Mouse (Mus musculus) midbrain, postnatal 0 days (tissue): ENCODE measurements at regions not wholly inside any gene's neighbourhood (a gene's known extent, or its start where the extent isn't known, plus 50 kb on each side); places are given as distances from the start of the nearest gene placed in this dataset.
"Not testable (repeated sequence)": the region's sequence is repeated elsewhere in the genome, so short reads cannot be mapped to it uniquely, and the experiment has no call there.

Experiments used
- ATAC-seq: fragments of 200-750 bp; cut with Nextera tagmentation; 2 replicates; pipeline ENCODE4 v1.8.0; 2017; ENCODE audit warnings: moderate number of reproducible peaks, mild to moderate bottlenecking, moderate TSS enrichment, moderate library complexity; ENCODE audit not compliant: low FRiP score
- DNase-seq: peaks from one replicate; pipeline ENCODE4 v3.0.0-alpha.2; 2015; ENCODE audit warnings: low spot score
- H3K27ac ChIP-seq: fragments of 300-500 bp; sonication (generic); 2 replicates; pipeline ENCODE4 v1.5.1; 2014; ENCODE audit warnings: low read depth, mild to moderate bottlenecking, low read length, mixed read lengths
- H3K27me3 ChIP-seq: fragments of 300-500 bp; sonication (generic); 2 replicates; pipeline ENCODE4 v1.6.1; 2014; ENCODE audit warnings: low read length, control low read depth, mixed read lengths; ENCODE audit not compliant: insufficient read depth
- H3K36me3 ChIP-seq: fragments of 300-500 bp; sonication (generic); 2 replicates; pipeline ENCODE4 v1.6.1; 2014; ENCODE audit warnings: low read length, control low read depth, mixed read lengths; ENCODE audit not compliant: insufficient read depth
- H3K4me1 ChIP-seq: fragments of 300-500 bp; sonication (generic); 2 replicates; pipeline ENCODE4 v1.6.1; 2014; ENCODE audit warnings: mild to moderate bottlenecking, control low read depth, antibody characterized with exemption, low read length, mixed read lengths; ENCODE audit not compliant: insufficient read depth
- H3K4me2 ChIP-seq: fragments of 300-500 bp; sonication (generic); 2 replicates; pipeline ENCODE4 v1.6.1; 2014; ENCODE audit warnings: low read depth, mild to moderate bottlenecking, low read length, mixed read lengths; ENCODE audit not compliant: poor library complexity, severe bottlenecking
- H3K4me3 ChIP-seq: fragments of 300-500 bp; sonication (generic); 2 replicates; pipeline ENCODE4 v1.5.1; 2014; ENCODE audit warnings: low read depth, mild to moderate bottlenecking, low read length, moderate library complexity
- H3K9ac ChIP-seq: fragments of 300-500 bp; sonication (generic); replicated peaks from 2 replicates; pipeline ENCODE4 v1.6.1; 2014; ENCODE audit warnings: mild to moderate bottlenecking, low read length, moderate library complexity, mixed read lengths; ENCODE audit not compliant: poor library complexity, severe bottlenecking
- H3K9me3 ChIP-seq: fragments of 300-500 bp; sonication (generic); 2 replicates; pipeline ENCODE4 v1.6.1; 2016; ENCODE audit warnings: low read length, control low read depth
- CTCF ChIP-seq: IDR thresholded peaks from 2 replicates; pipeline ENCODE4 v1.5.1; 2016; ENCODE audit warnings: antibody characterized with exemption, mild to moderate bottlenecking
- WGBS: fragments of 180-500 bp; shearing (Covaris S2); extraction: QIAGEN DNeasy Blood & Tissue Kit; methylation state at CpG from one replicate; pipeline ENCODE4 v1.1.7; 2014; 5-methylcytosine and 5-hydroxymethylcytosine counted together

DNA sequence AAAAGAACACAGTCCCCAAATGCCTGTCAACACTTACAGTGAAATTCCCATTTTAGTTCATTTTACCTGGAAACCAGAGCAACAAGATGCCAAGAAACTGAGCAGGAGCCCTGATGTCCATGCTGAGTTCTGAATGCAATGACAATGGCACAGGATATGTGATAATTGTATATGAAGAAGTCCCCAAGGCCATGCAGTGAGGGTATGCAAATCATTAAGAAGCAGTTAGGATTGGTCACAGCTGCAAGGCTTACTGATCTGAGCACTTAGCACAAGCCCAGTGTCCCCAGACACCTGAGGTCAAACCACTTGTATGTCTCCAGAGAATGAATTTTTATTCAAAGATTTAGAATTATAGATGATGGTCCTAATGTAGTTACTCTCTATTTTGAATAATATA lies 419.0 kb upstream of the Tacstd2 start:
- not testable (repeated sequence) for ATAC-seq, H3K36me3 ChIP-seq

DNA sequence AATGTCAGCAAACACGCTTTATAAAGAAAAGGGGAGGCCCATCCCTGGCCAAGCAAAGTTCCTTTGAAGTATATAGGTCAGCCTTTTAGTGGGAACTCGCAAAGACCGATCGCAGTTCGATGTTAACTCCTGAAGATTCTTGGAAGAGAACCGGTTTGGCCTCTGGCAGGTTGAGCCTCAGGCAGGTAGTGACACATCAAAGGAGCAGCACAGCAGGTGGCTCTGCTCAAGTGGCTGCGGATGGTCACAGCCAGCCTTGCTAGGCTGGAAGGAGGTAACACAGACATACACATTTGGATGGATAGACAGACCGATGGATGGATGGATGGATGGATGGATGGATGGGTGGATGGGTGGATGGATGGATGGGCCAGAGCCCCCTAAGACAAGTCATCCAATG lies 395.9 kb upstream of the Tacstd2 start:
- H3K4me3 ChIP-seq, result not testable (repeated sequence)

More for the DNA sequence above, 419.0 kb upstream of the Tacstd2 start:
- H3K4me1 ChIP-seq, H3K4me3 ChIP-seq, H3K9ac ChIP-seq, H3K27ac ChIP-seq, DNase-seq, H3K27me3 ChIP-seq, H3K9me3 ChIP-seq, H3K4me2 ChIP-seq: not testable (repeated sequence)

DNA sequence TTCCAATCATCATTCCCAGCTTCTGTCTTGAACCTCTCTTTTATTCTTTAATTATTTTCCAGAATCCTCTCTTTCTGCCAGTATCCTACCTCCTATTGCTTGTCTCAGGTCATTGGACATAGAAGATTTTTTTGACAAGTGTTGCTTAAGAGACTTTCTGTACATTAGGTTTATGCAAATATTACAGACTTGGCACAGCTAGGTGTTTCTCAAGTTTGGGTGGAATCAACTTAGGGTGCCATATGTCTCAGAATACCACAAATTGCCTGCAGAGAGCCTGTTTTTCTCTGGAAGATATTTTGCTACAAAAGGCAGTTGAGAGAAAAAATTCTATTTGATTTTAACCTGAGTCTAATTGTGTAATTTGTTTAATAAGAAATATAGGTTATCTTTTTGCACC lies 386.9 kb upstream of the Tacstd2 start:
- H3K4me3 ChIP-seq, result no peak overlapping the region
- no peaks in the 10 kb centered on the region for H3K9me3 ChIP-seq
- DNase-seq, result no peak
- H3K27me3 ChIP-seq, result no peaks in the 10 kb centered on the region
- ATAC-seq, result no peak
- H3K27ac ChIP-seq, result no peak overlapping the region
- no peak overlapping the region for H3K4me2 ChIP-seq
- H3K36me3 ChIP-seq, result no peaks in the 10 kb centered on the region
- H3K4me1 ChIP-seq, result no peaks in the 10 kb centered on the region
- H3K9ac ChIP-seq, result no peak overlapping the region
- TF ChIP-seq CTCF, result no peak

More for the DNA sequence above, 395.9 kb upstream of the Tacstd2 start:
- not testable (repeated sequence) for H3K4me1 ChIP-seq, H3K4me2 ChIP-seq, H3K9ac ChIP-seq, DNase-seq, H3K9me3 ChIP-seq, H3K27me3 ChIP-seq, H3K27ac ChIP-seq, H3K36me3 ChIP-seq, ATAC-seq
- 49% methylated on average over 8 of the region's 8 CpGs for WGBS

DNA sequence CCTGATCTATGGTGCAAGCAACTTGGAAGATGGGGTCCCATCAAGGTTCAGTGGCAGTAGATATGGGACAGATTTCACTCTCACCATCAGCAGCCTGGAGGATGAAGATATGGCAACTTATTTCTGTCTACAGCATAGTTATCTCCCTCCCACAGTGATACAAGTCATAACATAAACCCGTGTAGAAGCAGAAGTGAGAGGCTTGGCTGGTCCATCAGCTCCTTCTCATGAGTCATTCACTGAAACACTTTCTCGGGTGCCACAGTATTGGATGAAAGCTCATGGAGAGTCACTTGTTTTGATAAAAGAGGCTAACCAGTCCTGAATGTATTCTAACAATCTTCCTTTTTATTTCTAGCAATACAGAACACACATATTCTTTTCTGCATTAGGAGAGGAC lies 378.3 kb upstream of the Tacstd2 start:
- H3K9me3 ChIP-seq, result no peaks in the 10 kb centered on the region
- no peak overlapping the region for H3K9ac ChIP-seq
- no peak overlapping the region for H3K4me3 ChIP-seq
- no peak overlapping the region for H3K4me2 ChIP-seq
- H3K27me3 ChIP-seq, result no peaks in the 10 kb centered on the region
- TF ChIP-seq CTCF, result no peak
- no peak overlapping the region for H3K27ac ChIP-seq
- H3K36me3 ChIP-seq, result no peaks in the 10 kb centered on the region
- DNase-seq (no peak), ATAC-seq (no peak)
- no peaks in the 10 kb centered on the region for H3K4me1 ChIP-seq
- WGBS, result 71% methylated on average over 2 of the region's 2 CpGs

DNA sequence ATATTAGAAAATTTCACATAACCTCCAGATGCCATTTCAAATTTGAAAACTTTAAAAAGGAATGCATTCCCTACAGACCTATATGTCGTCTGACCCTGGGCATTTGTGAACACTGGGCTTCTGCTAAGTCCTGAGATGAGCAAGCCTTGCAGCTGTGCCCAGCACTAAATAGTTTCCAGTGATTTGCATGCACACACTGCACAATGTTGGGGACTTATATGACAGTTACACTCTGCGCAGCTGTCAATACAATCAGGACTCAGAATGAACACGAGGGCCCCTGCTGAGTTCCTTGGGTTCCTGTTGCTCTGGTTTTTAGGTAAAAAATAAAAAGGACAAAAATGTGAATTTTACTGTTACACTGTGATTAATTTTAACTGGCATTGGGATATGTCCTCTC lies 377.7 kb upstream of the Tacstd2 start:
- Histone ChIP-seq H3K4me2 (no peak overlapping the region), H3K9me3 (no peaks in the 10 kb centered on the region), H3K27ac (no peak overlapping the region), H3K4me3 (no peak overlapping the region), H3K36me3 (no peaks in the 10 kb centered on the region), H3K4me1 (no peaks in the 10 kb centered on the region), H3K27me3 (no peaks in the 10 kb centered on the region), H3K9ac (no peak overlapping the region)
- DNase-seq (no peak), ATAC-seq (no peak)
- no peak for TF ChIP-seq CTCF
- WGBS, result 62% methylated on average over 3 of the region's 3 CpGs

DNA sequence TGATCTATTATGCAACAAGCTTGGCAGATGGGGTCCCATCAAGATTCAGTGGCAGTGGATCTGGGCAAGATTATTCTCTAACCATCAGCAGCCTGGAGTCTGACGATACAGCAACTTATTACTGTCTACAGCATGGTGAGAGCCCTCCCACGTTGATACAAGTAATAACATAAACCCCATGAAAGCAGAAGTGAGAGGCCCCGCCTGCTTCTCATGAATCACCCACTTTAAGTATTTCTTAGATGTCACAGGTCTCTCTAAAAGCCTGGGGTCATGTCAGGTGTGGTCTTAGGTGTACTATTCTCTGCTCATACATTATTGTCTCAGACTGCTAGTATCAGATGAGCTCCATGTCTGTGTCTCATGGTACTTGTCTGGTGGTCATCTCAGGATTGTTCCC lies 360.9 kb upstream of the Tacstd2 start:
- 73% methylated on average over 3 of the region's 3 CpGs for WGBS
- H3K4me1 ChIP-seq, result no peaks in the 10 kb centered on the region
- no peak overlapping the region for H3K9ac ChIP-seq
- no peaks in the 10 kb centered on the region for H3K36me3 ChIP-seq
- H3K27ac ChIP-seq, result no peak overlapping the region
- no peaks in the 10 kb centered on the region for H3K9me3 ChIP-seq
- no peak overlapping the region for H3K4me2 ChIP-seq
- H3K27me3 ChIP-seq, result no peaks in the 10 kb centered on the region
- no peak overlapping the region for H3K4me3 ChIP-seq
- ATAC-seq (no peak), DNase-seq (no peak)
- no peak for TF ChIP-seq CTCF

DNA sequence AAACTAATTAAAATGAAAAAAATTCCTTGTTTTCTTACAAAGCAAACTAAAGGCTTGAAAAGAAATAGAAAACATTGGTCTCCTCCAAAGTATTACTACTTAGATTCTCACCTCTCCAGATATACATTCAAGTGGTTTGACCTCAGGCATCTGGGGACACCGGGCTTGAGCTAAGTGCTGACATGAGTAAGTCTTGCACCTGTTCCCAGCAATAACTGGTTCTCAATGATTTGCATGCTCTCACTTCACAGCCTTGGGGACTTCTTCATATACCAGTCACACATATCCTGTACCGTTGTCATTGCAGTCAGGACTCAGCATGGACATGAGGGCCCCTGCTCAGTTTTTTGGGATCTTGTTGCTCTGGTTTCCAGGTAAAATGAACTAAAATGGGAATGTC lies 360.3 kb upstream of the Tacstd2 start:
- H3K4me3 ChIP-seq, result no peak overlapping the region
- no peaks in the 10 kb centered on the region for H3K36me3 ChIP-seq
- no peak overlapping the region for H3K4me2 ChIP-seq
- no peak overlapping the region for H3K9ac ChIP-seq
- H3K9me3 ChIP-seq, result no peaks in the 10 kb centered on the region
- no peak overlapping the region for H3K27ac ChIP-seq
- H3K4me1 ChIP-seq, result no peaks in the 10 kb centered on the region
- no peak for DNase-seq
- TF ChIP-seq CTCF, result no peak
- no peaks in the 10 kb centered on the region for H3K27me3 ChIP-seq
- WGBS, result 98% methylated on average over 2 of the region's 2 CpGs
- no peak for ATAC-seq
